Mouse (Mus musculus): ENCODE measurements around the gene Bri3bp. TPM values are rescaled to one million over a fixed set of nuclear protein-coding genes. Genes with fewer than 3 reads are reported as not detected.
"Not testable (repeated sequence)": the region's sequence is repeated elsewhere in the genome, so short reads cannot be mapped to it uniquely, and the experiment has no call there.

The Bri3bp gene
- polyA plus RNA-seq, 1 experiment from 2014 or later, result 25.3 TPM

DNA sequence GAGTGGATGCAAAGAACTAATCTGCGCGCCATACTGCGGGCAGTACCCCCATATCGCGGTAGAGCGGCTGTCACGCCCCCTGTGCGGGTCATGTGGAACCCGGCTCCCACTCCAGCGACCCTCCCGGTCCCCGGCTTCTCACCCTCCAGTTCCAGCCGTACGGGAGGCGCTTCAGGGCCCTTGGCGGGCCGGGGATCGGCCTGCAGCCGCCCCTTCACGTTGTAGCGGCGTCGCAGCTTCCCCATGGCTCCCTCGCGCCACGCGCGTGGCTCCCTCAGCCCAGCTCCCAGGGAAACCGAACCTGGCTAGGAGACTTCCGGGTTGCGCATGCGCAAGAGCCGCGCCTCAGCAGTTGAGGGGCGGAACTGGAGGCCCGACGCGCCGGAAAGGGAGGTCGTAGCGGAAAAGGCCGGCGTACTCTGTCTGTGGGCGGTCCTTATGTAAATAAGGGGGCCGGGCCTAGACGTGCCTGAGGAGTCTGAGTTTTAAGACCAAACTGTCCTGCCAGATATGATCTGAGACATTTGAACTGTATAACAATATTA is 7.5 kb upstream of the Bri3bp start, which contains the start of gene Dhx37:
TSS of gene Dhx37 (minus strand) at position 329 of the 545 bp plus-strand sequence.
- peak within 1 kb of the TSS; percentile 99 for H3K4me2 ChIP-seq (replicated peaks; ENCODE audit: low read depth)
- ATAC-seq (ENCODE audit: low FRiP score, low TSS enrichment) (peak; percentile 95), DNase-seq (ENCODE audit: low spot score) (peak; percentile 95)
- H3K4me3 ChIP-seq (ENCODE audit: low read depth, low read length), result peak within 1 kb of the TSS; percentile 72
- peak within 1 kb of the TSS; percentile 70 for H3K27ac ChIP-seq (replicated peaks)
- peak within 1 kb of the TSS; percentile 83 for H3K9ac ChIP-seq (ENCODE audit: low read length)
- H3K4me1 ChIP-seq (replicated peaks; ENCODE audit: control insufficient read depth, insufficient read depth), result peaks cover 4% of the 10 kb centered on the region; the same call in 1 of the 2 replicates
- TF ChIP-seq EP300 (optimal IDR thresholded peaks at IDR 0.05) (no peak), CTCF (IDR thresholded peaks at IDR 0.05; ENCODE audit: low read depth) (no peak; the same call in 1 of the 2 replicates)
- no peaks in the 10 kb centered on the region for H3K27me3 ChIP-seq (ENCODE audit: control insufficient read depth, insufficient read depth, low read length)
- 0 out of 2 replicates have a peak, but pooled peaks cover 4% of the 10 kb centered on the region for H3K36me3 ChIP-seq (ENCODE audit: control insufficient read depth, insufficient read depth, low read length)
- no peaks in the 10 kb centered on the region for H3K9me3 ChIP-seq (ENCODE audit: control insufficient read depth, low read length)
- under 1% methylated on average over 45 of the region's 46 CpGs for WGBS

DNA sequence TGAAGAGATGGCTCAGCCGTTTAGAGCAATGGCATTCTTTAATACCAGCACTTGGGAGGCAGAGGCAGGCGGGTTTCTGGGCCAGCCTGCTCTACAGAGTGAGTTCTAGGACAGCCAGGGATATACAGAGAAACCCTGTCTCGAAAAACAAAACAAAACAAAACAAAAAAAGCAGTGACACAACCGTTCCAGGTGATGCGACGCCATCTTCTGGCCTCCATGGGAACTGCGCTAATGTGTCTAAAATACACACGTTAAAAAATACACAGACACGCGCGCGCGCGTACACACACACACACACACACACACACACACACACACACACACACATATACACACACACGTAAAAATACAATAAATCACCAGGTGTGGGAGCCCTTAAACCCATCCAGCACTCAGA is 7.0 kb upstream of the Bri3bp start:
- H3K27me3 ChIP-seq (ENCODE audit: control insufficient read depth, insufficient read depth, low read length); DNase-seq (ENCODE audit: low spot score); H3K9me3 ChIP-seq (ENCODE audit: control insufficient read depth, low read length); H3K27ac ChIP-seq (replicated peaks); ATAC-seq (ENCODE audit: low FRiP score, low TSS enrichment); H3K36me3 ChIP-seq (ENCODE audit: control insufficient read depth, insufficient read depth, low read length); H3K4me1 ChIP-seq (replicated peaks; ENCODE audit: control insufficient read depth, insufficient read depth); H3K9ac ChIP-seq (ENCODE audit: low read length): not testable (repeated sequence)
- Histone ChIP-seq H3K4me3 (ENCODE audit: low read depth, low read length) (0 out of 2 replicates have a peak overlapping the region, but pooled peaks have one; percentile 6), H3K4me2 (replicated peaks; ENCODE audit: low read depth) (peak overlapping the region; percentile 99)
- WGBS, result 62% methylated on average over 15 of the region's 15 CpGs
- peak; percentile 42 for TF ChIP-seq CTCF (IDR thresholded peaks at IDR 0.05; ENCODE audit: low read depth)

DNA sequence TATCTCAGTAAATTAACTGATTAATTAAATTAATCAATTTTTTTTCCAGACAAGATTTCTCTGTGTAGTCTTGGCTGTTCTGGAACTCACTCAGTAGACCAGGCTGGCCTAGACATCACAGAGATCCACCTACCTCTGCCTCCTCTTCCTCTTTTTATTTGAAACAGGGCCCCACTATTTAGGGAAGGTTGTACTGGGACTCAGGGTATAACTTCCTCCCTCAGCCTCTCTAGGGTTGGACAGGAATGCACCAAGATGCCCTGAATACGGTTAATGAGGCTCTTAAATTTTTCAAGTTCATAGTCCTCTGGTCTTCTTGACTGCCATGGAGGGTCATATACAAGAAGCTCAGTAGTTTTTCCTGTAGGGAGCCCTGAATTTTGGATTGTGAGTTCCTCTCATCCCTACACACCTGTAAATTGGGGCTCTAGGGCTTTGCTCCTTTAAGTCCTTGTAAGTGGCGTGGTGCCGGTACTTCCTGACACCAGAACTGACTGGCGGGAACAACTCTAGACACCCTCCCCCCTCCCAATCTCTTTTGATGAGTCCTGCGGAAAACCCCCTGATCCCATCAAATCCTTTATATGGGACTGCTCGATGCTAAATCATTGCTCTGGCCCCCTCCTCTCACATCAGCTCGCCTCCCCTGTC is 660 bp upstream of the Bri3bp start:
- H3K9me3 ChIP-seq (ENCODE audit: control insufficient read depth, low read length), result no peaks in the 10 kb centered on the region
- ATAC-seq (ENCODE audit: low FRiP score, low TSS enrichment) (0 out of 2 replicates have a peak, but pooled peaks have one; percentile 1), DNase-seq (ENCODE audit: low spot score) (no peak)
- H3K4me2 ChIP-seq (replicated peaks; ENCODE audit: low read depth), result peak overlapping the region; percentile 89
- H3K27me3 ChIP-seq (ENCODE audit: control insufficient read depth, insufficient read depth, low read length), result no peaks in the 10 kb centered on the region
- peak overlapping the region; percentile 67; the same call in 1 of the 2 replicates for H3K27ac ChIP-seq (replicated peaks)
- peak overlapping the region; percentile 82 for H3K9ac ChIP-seq (ENCODE audit: low read length)
- peaks cover 4% of the 10 kb centered on the region; the same call in 1 of the 2 replicates for H3K4me1 ChIP-seq (replicated peaks; ENCODE audit: control insufficient read depth, insufficient read depth)
- TF ChIP-seq CTCF (IDR thresholded peaks at IDR 0.05; ENCODE audit: low read depth) (no peak), EP300 (optimal IDR thresholded peaks at IDR 0.05) (no peak)
- WGBS, result 6% methylated on average over 7 of the region's 7 CpGs
- peak overlapping the region; percentile 93 for H3K4me3 ChIP-seq (ENCODE audit: low read depth, low read length)
- H3K36me3 ChIP-seq (ENCODE audit: control insufficient read depth, insufficient read depth, low read length), result no peaks in the 10 kb centered on the region

- peak overlapping the region; percentile 67; the same call in 1 of the 2 replicates for H3K27ac ChIP-seq (replicated peaks)
- WGBS, result 23% methylated on average over 27 of the region's 27 CpGs
- no peak for DNase-seq (ENCODE audit: low spot score)
- H3K27me3 ChIP-seq (ENCODE audit: control insufficient read depth, insufficient read depth, low read length), result no peaks in the 10 kb centered on the region
- no peaks in the 10 kb centered on the region for H3K9me3 ChIP-seq (ENCODE audit: control insufficient read depth, low read length)
- peak overlapping the region; percentile 93 for H3K4me3 ChIP-seq (ENCODE audit: low read depth, low read length)
- no peak for ATAC-seq (ENCODE audit: low FRiP score, low TSS enrichment)
- H3K4me1 ChIP-seq (replicated peaks; ENCODE audit: control insufficient read depth, insufficient read depth), result peaks cover 4% of the 10 kb centered on the region; the same call in 1 of the 2 replicates
- H3K9ac ChIP-seq (ENCODE audit: low read length), result peak overlapping the region; percentile 82
- peak overlapping the region; percentile 89 for H3K4me2 ChIP-seq (replicated peaks; ENCODE audit: low read depth)
- TF ChIP-seq CTCF (IDR thresholded peaks at IDR 0.05; ENCODE audit: low read depth), result no peak
- no peak for TF ChIP-seq EP300 (optimal IDR thresholded peaks at IDR 0.05)
- no peaks in the 10 kb centered on the region for H3K36me3 ChIP-seq (ENCODE audit: control insufficient read depth, insufficient read depth, low read length)
These were observed 998 bp downstream of the Bri3bp start for GRCm38 (mm10) chr5:125442136-125442995.

DNA sequence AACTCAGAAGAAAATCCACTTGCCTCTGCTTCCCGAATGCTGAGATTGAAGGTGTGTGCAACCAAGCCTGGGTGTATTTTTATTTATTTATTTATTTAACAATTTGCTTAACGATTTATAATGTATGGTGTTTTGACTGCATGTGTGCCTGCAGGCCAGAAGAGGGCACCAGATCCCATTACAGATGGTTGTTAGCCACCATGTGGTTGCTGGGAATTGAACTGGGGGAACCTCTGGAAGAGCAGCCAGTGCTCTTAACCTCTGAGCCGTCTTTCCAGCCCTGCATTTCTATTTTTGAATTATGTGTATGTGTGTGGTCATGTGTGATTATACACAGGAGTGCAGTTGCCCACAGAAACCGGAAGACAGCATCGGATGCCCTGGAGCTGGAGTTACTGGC is 2.0 kb downstream of the Bri3bp start:
- DNase-seq (ENCODE audit: low spot score), result no peak
- Histone ChIP-seq H3K4me2 (replicated peaks; ENCODE audit: low read depth) (no peak overlapping the region), H3K4me1 (replicated peaks; ENCODE audit: control insufficient read depth, insufficient read depth) (peaks cover 4% of the 10 kb centered on the region; the same call in 1 of the 2 replicates), H3K27ac (replicated peaks) (no peak overlapping the region), H3K9me3 (ENCODE audit: control insufficient read depth, low read length) (no peaks in the 10 kb centered on the region), H3K9ac (ENCODE audit: low read length) (no peak overlapping the region), H3K27me3 (ENCODE audit: control insufficient read depth, insufficient read depth, low read length) (no peaks in the 10 kb centered on the region), H3K36me3 (ENCODE audit: control insufficient read depth, insufficient read depth, low read length) (no peaks in the 10 kb centered on the region), H3K4me3 (ENCODE audit: low read depth, low read length) (no peak overlapping the region)
- WGBS, result 83% methylated on average over 5 of the region's 5 CpGs
- TF ChIP-seq EP300 (optimal IDR thresholded peaks at IDR 0.05) (no peak), CTCF (IDR thresholded peaks at IDR 0.05; ENCODE audit: low read depth) (peak; percentile 60)
- no peak for ATAC-seq (ENCODE audit: low FRiP score, low TSS enrichment)

Measured in stomach, postnatal 0 days (tissue).